Mouse (Mus musculus) left cerebral cortex, adult 2 months (tissue): Measurements from ENCODE around the gene Pik3r1. TPM values are rescaled to one million over a fixed set of nuclear protein-coding genes. Genes with fewer than 3 reads are reported as not detected.
A peak's percentile ranks its signal among the peaks of the same experiment; 100 is the strongest.

Source experiments
- DNase-seq, 2 experiments: peaks; one replicate each; pipeline ENCODE4 v3.0.0; 2021 to 2022; ENCODE audit warnings: low spot score in 2 of 2, mixed read lengths in 1 of 2; ENCODE audit errors: extremely low spot score in 1 of 2
- H3K27ac ChIP-seq: fragments of 200-600 bp; 2 replicates; pipeline ENCODE4 v1.8.1; 2022
- H3K4me3 ChIP-seq: fragments of 200-600 bp; 2 replicates; pipeline ENCODE4 v1.8.1; 2022
- CTCF ChIP-seq: fragments of 200-600 bp; IDR thresholded peaks from 2 replicates; pipeline ENCODE4 v1.8.1; 2022; ENCODE audit warnings: antibody characterized with exemption, mild to moderate bottlenecking, moderate library complexity
- intact Hi-C: fragments of 180-260 bp; cut with DNase I; formaldehyde crosslinking; loops from one replicate; pipeline ENCODE4 v1.15.1; 2025
- total RNA-seq, 2 experiments: library from RNA; stranded (reverse); gene quantifications; 2 replicates each; pipeline ENCODE4 v1.2.3; 2021

Gene Pik3r1
- total RNA-seq, 2 experiments from 2014 or later, result 136 to 159 TPM

GRCm38 (mm10) chr13:101765976-101766375 lies 2.0 kb downstream of the Pik3r1 start:
- intact Hi-C loops, result loop anchor here (10.0 kb wide), 1 partner anchor 879 kb away; no protein-coding TSS in a partner anchor
- Histone ChIP-seq H3K27ac (no peak overlapping the region), H3K4me3 (peak overlapping the region; percentile 77)
- DNase-seq, result no peak
- TF ChIP-seq CTCF, result no peak

GRCm38 (mm10) chr13:101764111-101764510 lies 3.9 kb downstream of the Pik3r1 start:
- TF ChIP-seq CTCF, result no peak

GRCm38 (mm10) chr13:101763676-101764075 lies 4.3 kb downstream of the Pik3r1 start:
- H3K27ac ChIP-seq, result peak overlapping the region; percentile 40; the same call in 1 of the 2 replicates
- TF ChIP-seq CTCF, result no peak
- peak overlapping the region; percentile 27 for H3K4me3 ChIP-seq
- intact Hi-C loops, result loop anchor here (10.0 kb wide), 1 partner anchor 881 kb away; no protein-coding TSS in a partner anchor
- no peak for DNase-seq

More at GRCm38 (mm10) chr13:101764111-101764510, 3.9 kb downstream of the Pik3r1 start:
- intact Hi-C loops, result loop anchor here (10.0 kb wide), 1 partner anchor 881 kb away; no protein-coding TSS in a partner anchor
- peak overlapping the region; percentile 40; the same call in 1 of the 2 replicates for H3K27ac ChIP-seq
- no peak for DNase-seq
- peak overlapping the region; percentile 27 for H3K4me3 ChIP-seq

- H3K4me3 ChIP-seq, result peak overlapping the region; percentile 27; the same call in 1 of the 2 replicates
- peak; percentile 12; the same call in 1 of the 2 replicates for TF ChIP-seq CTCF
- no peak for DNase-seq
- no peak overlapping the region for H3K27ac ChIP-seq
- intact Hi-C loops, result loop anchor here (10.0 kb wide), 1 partner anchor 882 kb away; no protein-coding TSS in a partner anchor
Measured at GRCm38 (mm10) chr13:101763149-101763548, 4.9 kb downstream of the Pik3r1 start.

GRCm38 (mm10) chr13:101761617-101762016 lies 6.4 kb downstream of the Pik3r1 start:
- H3K4me3 ChIP-seq, result no peak overlapping the region
- intact Hi-C loops, result loop anchor here (10.0 kb wide), 1 partner anchor 883 kb away; no protein-coding TSS in a partner anchor
- TF ChIP-seq CTCF, result no peak
- DNase-seq, result no peak
- H3K27ac ChIP-seq, result no peak overlapping the region

GRCm38 (mm10) chr13:101760953-101761352 lies 7.1 kb downstream of the Pik3r1 start:
- TF ChIP-seq CTCF, result no peak
- intact Hi-C loops, result loop anchor here (10.0 kb wide), 1 partner anchor 884 kb away; no protein-coding TSS in a partner anchor
- no peak for DNase-seq
- no peak overlapping the region for H3K4me3 ChIP-seq
- peak overlapping the region; percentile 5; the same call in 1 of the 2 replicates for H3K27ac ChIP-seq

GRCm38 (mm10) chr13:101760001-101760687 lies 7.9 kb downstream of the Pik3r1 start:
- no peak for TF ChIP-seq CTCF
- Histone ChIP-seq H3K27ac (peak overlapping the region; percentile 61; the same call in 1 of the 2 replicates), H3K4me3 (no peak overlapping the region)
- intact Hi-C loops, result loop anchor here (10.0 kb wide), 1 partner anchor 885 kb away; no protein-coding TSS in a partner anchor
- DNase-seq, result no peak

GRCm38 (mm10) chr13:101759281-101759871 lies 8.6 kb downstream of the Pik3r1 start:
- peak overlapping the region; percentile 44 for H3K27ac ChIP-seq
- no peak overlapping the region for H3K4me3 ChIP-seq
- no peak for DNase-seq
- no peak for TF ChIP-seq CTCF
- intact Hi-C loops, result no loop called here

GRCm38 (mm10) chr13:101757801-101758422 lies 10.1 kb downstream of the Pik3r1 start:
- intact Hi-C loops, result no loop called here
- no peak overlapping the region for H3K27ac ChIP-seq
- no peak overlapping the region for H3K4me3 ChIP-seq
- DNase-seq, result no peak
- no peak for TF ChIP-seq CTCF

- H3K27ac ChIP-seq, result no peak overlapping the region
- no peak for TF ChIP-seq CTCF
- intact Hi-C loops, result no loop called here
- H3K4me3 ChIP-seq, result no peak overlapping the region
- DNase-seq, result no peak
Measured at GRCm38 (mm10) chr13:101755228-101755627, 12.8 kb downstream of the Pik3r1 start.

- intact Hi-C loops, result no loop called here
- H3K27ac ChIP-seq, result no peak overlapping the region
- DNase-seq, result no peak
- H3K4me3 ChIP-seq, result no peak overlapping the region
- no peak for TF ChIP-seq CTCF
Measured at GRCm38 (mm10) chr13:101753639-101754038, 14.4 kb downstream of the Pik3r1 start.

GRCm38 (mm10) chr13:101751816-101752215 lies 16.2 kb downstream of the Pik3r1 start:
- no peak for DNase-seq
- no peak overlapping the region for H3K4me3 ChIP-seq
- intact Hi-C loops, result no loop called here
- no peak overlapping the region for H3K27ac ChIP-seq
- no peak for TF ChIP-seq CTCF
